Mouse (Mus musculus): ENCODE measurements around the gene Actn2. TPM values are rescaled to one million over a fixed set of nuclear protein-coding genes. Genes with fewer than 3 reads are reported as not detected.

Gene Actn2
- polyA plus RNA-seq, 1 experiment from 2014 or later = 199 TPM

DNA sequence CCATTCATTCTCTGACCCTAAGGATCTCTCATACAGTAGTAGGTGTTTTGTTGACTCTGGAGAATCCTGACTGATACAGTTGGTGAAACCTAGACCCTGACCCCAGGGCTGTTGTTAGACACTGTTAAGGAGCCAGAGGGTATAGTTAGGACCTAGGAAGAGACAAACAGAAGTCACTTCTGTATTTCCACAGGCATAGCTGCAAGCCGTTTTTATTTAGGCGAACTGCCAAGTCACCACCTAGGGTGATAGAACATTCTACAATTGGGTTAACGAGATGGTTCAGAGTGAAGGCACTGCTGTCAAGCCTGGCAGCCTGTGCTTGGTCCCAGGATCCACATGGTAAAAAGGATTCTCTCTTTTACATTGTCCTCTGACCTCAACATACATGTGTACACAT is 6.3 kb upstream of the Actn2 start:
- Histone ChIP-seq H3K36me3 (no peaks in the 10 kb centered on the region), H3K4me2 (replicated peaks) (no peak overlapping the region), H3K27ac (replicated peaks) (no peak overlapping the region), H3K9me3 (replicated peaks) (no peaks in the 10 kb centered on the region), H3K27me3 (no peaks in the 10 kb centered on the region), H3K9ac (no peak overlapping the region), H3K4me1 (no peaks in the 10 kb centered on the region), H3K4me3 (replicated peaks) (no peak overlapping the region)
- ATAC-seq (ENCODE audit: insufficient number of reproducible peaks, low FRiP score, low TSS enrichment, low read depth) = no peak
- WGBS = 84% methylated on average over 3 of the region's 3 CpGs

DNA sequence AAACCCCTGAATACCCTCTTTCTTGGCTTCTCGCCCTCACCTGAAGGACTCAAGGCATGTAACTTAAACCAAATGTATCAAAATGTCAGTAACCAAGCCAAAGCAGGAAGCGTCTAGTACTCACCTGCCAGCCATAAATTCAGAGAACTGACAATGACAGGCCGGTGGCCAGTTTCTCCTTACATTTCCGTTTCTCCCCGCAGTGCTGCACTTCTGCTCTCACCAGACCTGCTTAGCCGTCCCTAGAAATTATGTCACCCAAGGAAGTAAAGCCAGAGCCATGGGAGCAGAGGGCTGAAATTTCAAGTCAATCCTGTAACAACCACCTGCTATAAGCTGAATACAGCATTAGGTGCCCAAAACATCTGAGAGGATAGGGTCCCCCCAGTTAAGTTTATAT is 887 bp upstream of the Actn2 start:
- no peak for ATAC-seq (ENCODE audit: insufficient number of reproducible peaks, low FRiP score, low TSS enrichment, low read depth)
- Histone ChIP-seq H3K27ac (replicated peaks) (no peak overlapping the region), H3K36me3 (no peaks in the 10 kb centered on the region), H3K4me1 (peaks cover 9% of the 10 kb centered on the region; the same call in 1 of the 2 replicates), H3K4me3 (replicated peaks) (no peak overlapping the region), H3K9me3 (replicated peaks) (no peaks in the 10 kb centered on the region), H3K27me3 (no peaks in the 10 kb centered on the region), H3K9ac (no peak overlapping the region), H3K4me2 (replicated peaks) (no peak overlapping the region)
- WGBS = 44% methylated on average over 6 of the region's 6 CpGs

DNA sequence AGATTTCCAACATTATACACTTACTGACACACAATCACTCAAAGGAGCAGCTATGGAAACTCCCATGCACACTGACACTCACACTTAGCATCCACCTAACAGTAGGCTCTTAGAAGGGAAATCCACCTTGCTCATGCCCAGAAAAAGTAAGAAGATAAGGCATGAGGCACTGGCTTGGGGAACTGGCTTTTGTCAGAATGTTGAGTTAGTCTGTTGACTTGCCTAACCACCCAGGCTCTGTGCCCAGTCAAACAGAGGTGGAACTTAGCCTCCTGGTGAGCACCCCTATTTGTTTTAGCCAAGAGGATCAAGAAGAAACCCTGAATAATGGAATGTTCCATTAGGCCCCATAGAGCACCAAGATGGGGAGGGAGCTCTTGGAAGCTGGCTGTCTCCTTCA is 1.1 kb downstream of the Actn2 start:
- no peak overlapping the region for H3K4me2 ChIP-seq (replicated peaks)
- H3K4me3 ChIP-seq (replicated peaks) = peak overlapping the region; percentile 37; the same call in 1 of the 2 replicates
- no peak for ATAC-seq (ENCODE audit: insufficient number of reproducible peaks, low FRiP score, low TSS enrichment, low read depth)
- H3K4me1 ChIP-seq = peaks cover 9% of the 10 kb centered on the region; the same call in 1 of the 2 replicates
- no peak overlapping the region for H3K9ac ChIP-seq
- H3K36me3 ChIP-seq = no peaks in the 10 kb centered on the region
- H3K27me3 ChIP-seq = no peaks in the 10 kb centered on the region
- H3K27ac ChIP-seq (replicated peaks) = no peak overlapping the region
- no peaks in the 10 kb centered on the region for H3K9me3 ChIP-seq (replicated peaks)

DNA sequence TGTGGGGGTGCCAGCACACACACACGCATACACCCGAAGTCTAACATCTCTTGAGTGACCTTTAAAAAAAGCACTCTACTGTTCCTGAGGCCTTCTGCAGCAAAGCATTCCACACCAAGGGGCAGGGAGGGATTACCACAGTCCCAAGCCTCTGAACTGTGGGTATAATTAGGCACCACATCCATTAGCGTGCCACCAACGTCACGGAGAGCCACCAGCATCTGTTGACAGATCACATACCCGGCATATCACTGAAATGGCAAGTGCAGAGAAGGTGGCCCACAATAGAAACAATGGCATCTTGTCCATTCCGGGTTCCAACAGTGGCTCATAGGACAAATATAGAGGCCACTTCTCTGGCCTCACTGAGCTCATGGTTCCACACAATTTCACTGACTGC is 2.8 kb downstream of the Actn2 start:
- Histone ChIP-seq H3K4me1 (peaks cover 9% of the 10 kb centered on the region; the same call in 1 of the 2 replicates), H3K9ac (no peak overlapping the region), H3K36me3 (no peaks in the 10 kb centered on the region), H3K4me2 (replicated peaks) (no peak overlapping the region), H3K27me3 (no peaks in the 10 kb centered on the region), H3K9me3 (replicated peaks) (no peaks in the 10 kb centered on the region), H3K27ac (replicated peaks) (no peak overlapping the region), H3K4me3 (replicated peaks) (no peak overlapping the region)
- no peak for ATAC-seq (ENCODE audit: insufficient number of reproducible peaks, low FRiP score, low TSS enrichment, low read depth)
- WGBS = 83% methylated on average over 7 of the region's 7 CpGs

DNA sequence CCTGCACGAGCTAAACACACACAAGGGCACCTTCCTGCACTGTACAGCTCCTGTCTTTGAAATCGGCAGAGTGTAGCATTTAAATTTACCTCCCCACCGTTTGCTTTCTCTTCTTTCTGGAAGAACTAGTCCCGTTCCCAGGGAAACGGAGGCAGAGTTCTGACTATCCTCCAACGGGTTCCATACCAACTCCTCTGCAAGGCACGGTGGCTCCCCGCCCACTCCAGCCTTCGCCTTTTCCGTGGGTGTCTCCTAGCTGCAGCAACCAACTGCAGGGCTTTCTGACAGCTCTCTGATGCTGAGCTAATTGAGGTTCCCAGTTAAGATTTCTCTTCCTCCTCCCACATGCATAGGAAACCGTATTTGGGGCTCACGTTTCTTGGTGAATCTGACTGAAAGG is 6.5 kb downstream of the Actn2 start:
- Histone ChIP-seq H3K36me3 (no peaks in the 10 kb centered on the region), H3K9ac (no peak overlapping the region), H3K27me3 (no peaks in the 10 kb centered on the region), H3K4me1 (no peaks in the 10 kb centered on the region), H3K4me3 (replicated peaks) (no peak overlapping the region), H3K27ac (replicated peaks) (no peak overlapping the region), H3K9me3 (replicated peaks) (no peaks in the 10 kb centered on the region), H3K4me2 (replicated peaks) (no peak overlapping the region)
- WGBS = 61% methylated on average over 12 of the region's 12 CpGs
- ATAC-seq (ENCODE audit: insufficient number of reproducible peaks, low FRiP score, low TSS enrichment, low read depth) = no peak

DNA sequence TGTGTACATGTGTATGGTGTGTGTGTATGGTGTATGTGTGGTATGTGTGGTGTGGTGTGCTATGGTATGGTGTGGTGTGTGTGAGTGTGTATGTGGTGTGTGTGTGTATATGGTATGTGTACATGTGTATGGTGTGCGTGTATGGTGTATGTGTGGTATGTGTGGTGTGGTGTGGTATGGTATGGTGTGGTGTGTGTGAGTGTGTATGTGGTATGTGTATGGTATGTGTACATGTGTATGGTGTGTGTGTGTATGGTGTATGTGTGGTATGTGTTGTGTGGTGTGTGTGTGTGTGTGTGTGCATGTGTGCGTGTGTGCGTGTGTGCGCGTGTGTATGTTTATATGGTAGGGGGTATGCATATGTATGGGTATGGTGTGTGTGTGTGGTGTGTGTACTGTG is 9.0 kb downstream of the Actn2 start:
- Histone ChIP-seq H3K9ac (no peak overlapping the region), H3K4me2 (replicated peaks) (no peak overlapping the region), H3K4me1 (no peaks in the 10 kb centered on the region), H3K36me3 (no peaks in the 10 kb centered on the region), H3K27me3 (no peaks in the 10 kb centered on the region), H3K27ac (replicated peaks) (no peak overlapping the region), H3K4me3 (replicated peaks) (no peak overlapping the region), H3K9me3 (replicated peaks) (no peaks in the 10 kb centered on the region)
- WGBS = 99% methylated on average over 5 of the region's 5 CpGs
- no peak for ATAC-seq (ENCODE audit: insufficient number of reproducible peaks, low FRiP score, low TSS enrichment, low read depth)

DNA sequence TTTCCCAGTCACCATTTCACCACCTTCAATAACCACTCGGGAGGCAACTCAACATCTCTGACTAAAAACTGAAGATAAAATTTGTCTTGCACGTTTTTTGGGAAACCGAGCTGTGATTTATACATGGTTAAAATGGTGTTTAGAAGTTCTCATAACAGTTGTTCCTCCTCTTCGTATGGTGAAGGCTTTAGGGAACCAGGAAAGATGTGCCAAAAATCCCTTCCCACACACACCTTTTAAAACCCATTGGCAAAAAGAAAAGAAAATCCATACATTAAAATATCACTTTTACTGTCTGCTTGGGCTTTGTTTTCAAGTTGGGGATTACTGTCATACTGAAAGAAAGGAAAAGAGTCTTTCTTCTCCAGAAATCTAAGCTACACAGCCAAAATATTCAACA is 12.2 kb downstream of the Actn2 start:
- no peaks in the 10 kb centered on the region for H3K4me1 ChIP-seq
- H3K4me3 ChIP-seq (replicated peaks) = no peak overlapping the region
- no peaks in the 10 kb centered on the region for H3K36me3 ChIP-seq
- no peak overlapping the region for H3K4me2 ChIP-seq (replicated peaks)
- no peak for ATAC-seq (ENCODE audit: insufficient number of reproducible peaks, low FRiP score, low TSS enrichment, low read depth)
- H3K9ac ChIP-seq = no peak overlapping the region
- 79% methylated on average over 4 of the region's 4 CpGs for WGBS
- H3K27ac ChIP-seq (replicated peaks) = no peak overlapping the region
- H3K9me3 ChIP-seq (replicated peaks) = no peaks in the 10 kb centered on the region
- no peaks in the 10 kb centered on the region for H3K27me3 ChIP-seq

DNA sequence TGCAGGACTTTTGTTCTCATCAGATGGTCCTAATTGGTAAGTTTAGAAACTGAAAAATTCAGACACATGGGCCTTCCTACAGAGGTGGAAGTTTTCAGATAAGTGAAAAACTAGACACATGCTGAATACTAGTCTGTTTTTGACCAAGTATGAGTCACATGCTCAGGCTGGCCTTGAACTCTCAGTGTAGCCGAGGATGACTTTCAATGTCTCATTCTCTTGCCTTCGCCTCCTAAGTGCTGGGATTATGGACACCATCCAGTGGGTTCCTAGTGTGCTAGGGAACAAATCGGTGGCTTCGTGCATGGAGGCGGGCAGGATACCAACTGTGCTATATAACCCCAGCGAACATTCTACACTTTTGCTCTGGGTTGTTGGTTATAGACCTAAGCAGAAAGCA is 13.0 kb downstream of the Actn2 start:
- Histone ChIP-seq H3K4me2 (replicated peaks) (no peak overlapping the region), H3K4me3 (replicated peaks) (no peak overlapping the region), H3K36me3 (no peaks in the 10 kb centered on the region), H3K9me3 (replicated peaks) (no peaks in the 10 kb centered on the region), H3K27me3 (no peaks in the 10 kb centered on the region), H3K9ac (no peak overlapping the region), H3K27ac (replicated peaks) (no peak overlapping the region), H3K4me1 (no peaks in the 10 kb centered on the region)
- no peak for ATAC-seq (ENCODE audit: insufficient number of reproducible peaks, low FRiP score, low TSS enrichment, low read depth)
- 92% methylated on average over 6 of the region's 6 CpGs for WGBS

DNA sequence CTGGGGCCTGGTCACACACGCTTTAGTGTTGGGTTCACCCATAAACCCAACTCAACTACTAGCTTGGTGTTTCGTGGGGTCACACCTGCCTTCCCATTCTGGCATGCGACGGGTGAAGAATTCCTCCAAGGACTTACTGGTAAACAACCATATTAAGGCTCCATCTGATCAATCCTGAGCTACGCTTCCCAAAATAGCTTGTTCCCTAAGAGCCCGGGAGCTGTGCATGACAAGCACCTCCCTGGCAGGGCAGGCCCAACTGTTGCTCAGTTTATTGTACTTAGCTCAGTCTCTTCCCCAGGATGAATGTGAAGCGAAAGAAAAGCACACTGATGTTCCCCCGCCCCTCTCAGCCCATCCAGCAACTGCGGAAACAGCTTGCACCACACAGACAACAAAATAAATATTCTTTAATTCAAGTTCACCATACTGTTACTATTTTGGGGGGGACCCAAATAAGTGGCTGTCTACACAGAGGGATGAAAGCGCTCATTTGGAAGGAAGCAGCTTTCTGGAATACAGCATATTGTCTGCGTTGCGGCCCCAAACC is 17.4 kb downstream of the Actn2 start:
- Histone ChIP-seq H3K27me3 (no peaks in the 10 kb centered on the region), H3K4me1 (no peaks in the 10 kb centered on the region), H3K4me2 (replicated peaks) (no peak overlapping the region), H3K36me3 (no peaks in the 10 kb centered on the region), H3K9ac (no peak overlapping the region), H3K27ac (replicated peaks) (no peak overlapping the region), H3K4me3 (replicated peaks) (no peak overlapping the region), H3K9me3 (replicated peaks) (no peaks in the 10 kb centered on the region)
- no peak for ATAC-seq (ENCODE audit: insufficient number of reproducible peaks, low FRiP score, low TSS enrichment, low read depth)
- WGBS = 84% methylated on average over 12 of the region's 12 CpGs

DNA sequence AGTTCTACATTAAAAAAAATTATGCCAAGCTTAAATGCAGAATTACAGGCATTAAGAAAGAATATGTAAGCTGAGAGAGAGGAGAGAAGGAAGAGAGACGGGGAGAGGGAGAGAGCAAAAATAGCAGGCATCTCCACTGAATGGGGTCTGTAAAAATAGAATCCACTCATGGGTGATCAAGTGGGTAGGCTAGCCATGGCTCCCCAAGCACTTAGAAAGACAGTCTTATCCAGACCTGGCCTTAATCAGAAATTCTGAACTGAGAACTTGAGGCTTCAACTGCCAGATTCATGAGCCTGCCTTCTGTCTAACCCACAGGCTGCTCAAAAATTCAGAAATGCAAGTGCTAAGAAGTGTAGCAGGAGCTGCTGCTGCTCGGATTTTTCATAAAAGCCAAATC is 20.4 kb downstream of the Actn2 start:
- H3K4me3 ChIP-seq (replicated peaks) = no peak overlapping the region
- H3K27me3 ChIP-seq = no peaks in the 10 kb centered on the region
- H3K27ac ChIP-seq (replicated peaks) = no peak overlapping the region
- no peaks in the 10 kb centered on the region for H3K9me3 ChIP-seq (replicated peaks)
- no peaks in the 10 kb centered on the region for H3K36me3 ChIP-seq
- ATAC-seq (ENCODE audit: insufficient number of reproducible peaks, low FRiP score, low TSS enrichment, low read depth) = no peak
- no peaks in the 10 kb centered on the region for H3K4me1 ChIP-seq
- H3K4me2 ChIP-seq (replicated peaks) = no peak overlapping the region
- H3K9ac ChIP-seq = no peak overlapping the region
- WGBS = 44% methylated on average over 2 of the region's 2 CpGs

DNA sequence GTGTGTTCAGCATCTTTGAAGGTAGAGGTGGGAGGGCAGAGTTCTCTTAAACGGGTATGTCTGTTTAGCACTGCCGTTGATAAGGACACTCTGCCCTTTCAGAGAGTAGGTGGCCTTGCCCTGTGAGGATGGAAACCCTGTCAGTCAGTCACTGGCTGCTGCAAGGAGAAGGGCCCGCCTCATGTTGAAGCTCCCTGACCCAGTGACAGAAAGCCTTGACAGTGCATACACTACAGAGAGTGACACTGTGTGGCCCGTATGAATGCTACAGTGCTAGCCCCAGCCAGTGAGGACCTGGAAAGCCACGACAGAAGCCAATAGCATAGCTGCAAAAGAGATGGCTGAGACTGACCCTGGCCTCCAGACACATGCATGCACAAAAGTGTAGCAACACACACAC is 22.5 kb downstream of the Actn2 start:
- H3K9ac ChIP-seq = no peak overlapping the region
- H3K9me3 ChIP-seq (replicated peaks) = no peaks in the 10 kb centered on the region
- no peaks in the 10 kb centered on the region for H3K27me3 ChIP-seq
- no peaks in the 10 kb centered on the region for H3K36me3 ChIP-seq
- no peak overlapping the region for H3K27ac ChIP-seq (replicated peaks)
- no peak for ATAC-seq (ENCODE audit: insufficient number of reproducible peaks, low FRiP score, low TSS enrichment, low read depth)
- no peak overlapping the region for H3K4me2 ChIP-seq (replicated peaks)
- H3K4me1 ChIP-seq = no peaks in the 10 kb centered on the region
- WGBS = 80% methylated on average over 5 of the region's 5 CpGs
- H3K4me3 ChIP-seq (replicated peaks) = no peak overlapping the region

DNA sequence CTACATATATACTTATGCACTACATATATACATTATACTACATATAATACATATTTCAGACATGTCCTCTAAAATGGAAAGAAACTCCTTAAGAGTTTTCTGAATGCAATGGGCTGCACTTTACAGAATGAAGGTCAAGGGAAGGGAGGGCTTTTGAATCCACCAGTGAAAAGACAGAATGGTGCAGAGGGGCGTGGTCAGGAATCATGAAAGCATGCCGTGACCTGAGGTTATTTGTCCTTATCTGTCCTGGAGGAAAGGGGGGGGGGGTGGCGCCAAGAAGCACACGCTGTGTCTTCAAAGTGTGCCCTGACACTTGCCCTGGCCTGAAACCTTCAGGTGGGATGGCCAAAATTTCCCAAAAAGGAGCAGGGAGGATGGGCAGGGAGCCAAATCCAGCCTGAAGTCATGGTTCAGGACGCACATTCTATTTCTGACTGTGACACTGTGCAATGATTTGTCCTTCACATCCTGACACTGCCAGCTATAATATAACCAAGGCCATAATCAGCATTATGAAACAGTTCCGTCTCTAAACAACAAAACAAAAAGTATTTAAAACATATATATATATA is 23.3 kb downstream of the Actn2 start:
- WGBS = 72% methylated on average over 6 of the region's 6 CpGs
- Histone ChIP-seq H3K4me3 (replicated peaks) (no peak overlapping the region), H3K27ac (replicated peaks) (no peak overlapping the region), H3K9me3 (replicated peaks) (no peaks in the 10 kb centered on the region), H3K4me1 (no peaks in the 10 kb centered on the region), H3K36me3 (no peaks in the 10 kb centered on the region), H3K9ac (no peak overlapping the region), H3K4me2 (replicated peaks) (no peak overlapping the region), H3K27me3 (no peaks in the 10 kb centered on the region)
- no peak for ATAC-seq (ENCODE audit: insufficient number of reproducible peaks, low FRiP score, low TSS enrichment, low read depth)
